Mouse (Mus musculus): Measurements from ENCODE around the gene Dgcr2.

DNA sequence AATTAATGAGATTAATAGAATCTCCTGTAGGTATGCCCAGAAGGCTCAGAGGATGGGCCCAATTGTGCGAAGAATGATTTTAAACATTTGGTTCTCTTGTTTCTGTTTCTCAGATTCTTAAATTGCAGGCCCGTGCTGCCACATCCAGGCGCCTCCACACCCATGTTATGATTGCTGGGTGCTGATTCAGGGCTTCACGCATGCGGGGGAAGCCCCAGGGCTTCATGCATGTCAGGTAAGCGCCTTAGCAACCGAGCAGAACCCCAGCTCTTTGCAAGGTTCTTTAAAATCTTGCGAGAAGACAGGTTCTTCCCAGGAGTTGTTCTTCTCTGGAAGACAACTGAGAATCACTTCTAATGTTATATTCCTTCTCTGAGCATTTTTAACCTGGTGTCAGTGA is 45.1 kb upstream of the Dgcr2 start:
- no peak for TF ChIP-seq POLR2A (IDR thresholded peaks at IDR 0.05; ENCODE audit: insufficient read length, low read depth)
- TF ChIP-seq TCF12 (IDR thresholded peaks at IDR 0.05; ENCODE audit: insufficient read depth, poor library complexity, severe bottlenecking) = no peak
- no peak for TF ChIP-seq E2F4 (IDR thresholded peaks at IDR 0.05; ENCODE audit: insufficient read depth)
- TF ChIP-seq POLR2AphosphoS2 (IDR thresholded peaks at IDR 0.05; ENCODE audit: insufficient read length, low read depth) = no peak
- no peak for TF ChIP-seq MYOD1 (IDR thresholded peaks at IDR 0.05; ENCODE audit: control insufficient read depth in 1 of 3, insufficient read length in 2 of 3, low read depth in 2 of 3)
- no peak for TF ChIP-seq USF1 (IDR thresholded peaks at IDR 0.05; ENCODE audit: low read depth)
- TF ChIP-seq MAX (IDR thresholded peaks at IDR 0.05; ENCODE audit: low read depth) = no peak
- TF ChIP-seq MYOG (IDR thresholded peaks at IDR 0.05; ENCODE audit: control insufficient read depth in 1 of 3, insufficient read depth in 1 of 3, insufficient read length in 2 of 3, low read depth in 2 of 3) = no peak
- TF ChIP-seq REST (IDR thresholded peaks at IDR 0.05; ENCODE audit: insufficient read depth, insufficient read length) = no peak
